Mouse (Mus musculus): ENCODE measurements at regions not wholly inside any gene's neighbourhood (a gene's known extent, or its start where the extent isn't known, plus 50 kb on each side); places are given as distances from the start of the nearest gene placed in this dataset.
A peak's percentile ranks its signal among the peaks of the same experiment; 100 is the strongest.

DNA sequence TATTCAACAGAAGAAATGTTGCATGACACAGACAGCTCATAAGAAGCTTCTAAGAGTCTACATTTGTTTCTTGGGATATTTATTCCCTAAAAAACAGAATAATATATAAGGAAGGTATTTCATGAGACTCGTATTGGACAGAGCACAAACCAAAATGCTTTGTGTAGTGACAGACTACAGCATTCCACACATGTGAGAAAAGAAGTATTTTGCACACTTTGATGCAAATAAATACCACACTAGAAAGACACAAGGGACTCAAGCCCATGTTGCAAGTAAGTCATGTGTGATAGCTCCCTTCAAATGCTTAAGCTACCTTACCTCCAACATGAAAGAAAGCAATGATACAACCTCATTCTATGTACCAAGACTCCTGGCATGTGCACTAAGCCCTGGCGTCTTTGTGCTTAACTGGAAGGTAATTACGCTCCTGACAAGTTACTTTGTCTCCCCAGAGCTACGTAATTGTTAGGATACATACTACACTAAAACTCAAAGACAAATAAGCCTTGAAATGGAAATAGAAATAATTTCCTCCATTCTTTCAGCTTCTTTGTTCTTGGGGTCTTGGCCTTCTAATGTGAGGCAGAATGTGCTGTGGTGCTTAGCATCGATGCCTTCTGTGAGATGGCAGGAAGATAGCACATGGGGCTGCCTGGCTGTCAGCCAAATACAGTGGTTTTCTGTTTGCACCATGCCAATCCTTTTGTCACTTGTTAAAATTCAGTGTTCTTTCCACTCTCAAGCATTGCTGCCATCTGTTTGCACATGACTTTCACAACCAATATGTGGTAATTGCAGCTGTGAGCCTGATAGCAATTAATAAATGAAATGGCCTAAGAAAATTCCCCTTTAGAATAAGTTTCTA, 1214.4 kb upstream of the Igfbp7 start:
- peak; percentile 45 for DNase-seq

DNA sequence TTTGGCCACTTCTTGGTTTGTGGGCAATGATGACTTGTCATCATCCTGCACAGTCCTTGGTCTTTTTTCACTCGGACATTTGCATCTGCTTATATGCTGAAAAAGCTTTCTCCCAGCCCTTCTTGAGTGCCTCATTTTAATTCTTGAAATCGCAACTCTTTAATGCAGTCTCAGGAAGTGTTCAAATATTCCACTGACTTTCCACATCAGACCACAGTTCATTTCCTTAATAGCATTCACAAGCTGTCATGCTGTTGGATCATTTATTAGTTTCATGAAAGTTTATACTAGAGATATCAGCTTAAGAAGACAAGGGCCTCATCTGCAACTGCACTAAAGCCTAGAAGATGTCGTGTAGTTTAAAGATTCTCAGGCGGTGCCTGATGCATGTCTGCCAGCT, 1200.5 kb upstream of the Igfbp7 start:
- no peak for DNase-seq

DNA sequence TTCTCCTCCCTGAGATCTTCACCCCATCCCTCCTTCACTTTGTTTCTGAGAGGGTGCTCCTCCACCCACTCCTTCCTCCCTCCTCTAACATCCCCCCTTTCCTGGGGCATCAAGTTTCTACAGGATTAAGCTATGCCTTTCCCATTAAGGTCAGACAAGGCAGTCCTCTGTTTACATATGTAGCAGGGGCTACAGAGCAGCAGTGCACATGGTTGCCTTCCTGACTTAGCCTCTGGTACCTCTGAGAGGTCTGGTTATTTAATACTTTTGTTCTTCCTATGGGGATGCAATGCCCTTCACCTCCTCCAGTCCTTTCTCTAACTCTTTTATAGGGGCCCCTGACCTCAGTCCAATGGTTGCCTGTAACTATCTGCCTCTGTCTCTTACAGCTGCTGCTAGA, 1194.8 kb upstream of the Igfbp7 start:
- no peak for DNase-seq

DNA sequence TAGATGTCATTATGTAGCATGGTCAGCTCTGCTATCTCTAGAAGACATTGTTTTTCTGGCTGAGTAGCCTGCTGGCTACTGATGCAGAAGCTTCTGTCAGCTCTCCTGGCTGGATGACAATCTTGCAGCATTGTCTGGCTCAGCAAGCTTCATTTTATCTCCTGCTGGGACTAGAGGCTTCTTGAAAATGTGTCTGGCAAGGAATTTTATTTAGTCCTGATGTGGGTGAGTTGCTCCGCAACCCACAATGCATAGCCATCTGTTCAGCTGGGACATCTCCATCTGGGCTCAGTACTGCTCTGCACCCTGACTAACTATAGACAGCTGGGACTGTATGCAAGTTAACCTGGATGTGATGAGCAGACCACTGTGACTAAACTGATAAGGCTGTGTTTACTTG, 1177.0 kb upstream of the Igfbp7 start:
- peak; percentile 2 for DNase-seq

DNA sequence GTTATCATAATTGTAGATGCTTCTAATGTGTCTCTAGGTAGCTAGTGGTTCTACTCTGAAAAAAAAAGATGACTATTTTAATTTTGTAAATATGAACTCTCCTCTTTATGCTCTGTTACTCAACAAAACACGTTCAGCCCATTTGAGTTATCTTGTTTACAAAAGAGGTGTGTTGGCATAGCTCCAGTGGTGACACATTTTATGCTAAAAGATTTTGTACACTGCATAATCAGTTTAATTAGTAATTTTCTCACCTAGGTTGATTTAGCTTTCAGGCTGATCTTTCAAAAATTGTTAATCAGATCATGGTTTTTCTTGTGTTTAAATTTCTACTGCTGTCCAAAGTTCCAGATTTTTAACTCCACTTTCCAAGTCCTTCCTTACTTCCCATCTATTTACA, 1149.1 kb upstream of the Igfbp7 start:
- DNase-seq, result no peak

DNA sequence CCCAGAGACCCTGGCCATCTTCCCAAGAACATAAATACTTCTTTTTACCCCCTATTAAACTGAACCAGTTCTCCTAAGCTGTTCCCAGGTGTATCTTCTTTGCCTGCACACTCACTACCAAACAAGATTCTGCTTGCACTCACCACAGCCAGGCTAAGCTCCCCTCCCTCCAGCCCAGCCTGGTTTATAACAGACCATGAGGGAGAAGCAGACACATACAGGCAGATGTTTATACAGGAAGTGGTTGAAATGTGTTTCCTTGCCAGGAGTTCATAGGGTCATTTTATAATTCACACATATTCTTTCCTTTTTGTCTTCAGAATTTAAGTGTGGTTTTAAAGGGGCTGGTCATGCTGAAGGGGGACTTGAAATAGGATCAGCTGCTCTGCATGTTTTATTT, 1127.5 kb upstream of the Igfbp7 start:
- no peak for DNase-seq

Data from right cerebral cortex, postnatal 4 days (tissue).